ENCODE assay signal across 9 mouse cellular contexts in genomic region chr17:72781786-72782185, GRCm38 (mm10). TPM values are rescaled to one million over a fixed set of nuclear protein-coding genes. Genes with fewer than 3 reads are reported as not detected.
A peak's percentile ranks its signal among the peaks of the same experiment; 100 is the strongest.
DNase-seq lines count a peak whose midpoint lies in the region; ATAC-seq and TF ChIP-seq lines count a peak whose summit lies in the region.
"Had no signal": no experiment of that assay in that cellular context is flagged by ENCODE, and none has a peak within 500 bp of the region (broad histone marks: within the 10 kb centered on the region; RNA-seq: fewer than 3 reads in every experiment).

No protein-coding gene starts in this region.

- H3K9me3 ChIP-seq in liver, postnatal 0 days (ENCODE audit: low read length) = no peaks in the 10 kb centered on the region
- H3K9me3 ChIP-seq: limb, embryonic 15.5 days had no signal

- peaks cover 20% of the 10 kb centered on the region for H3K27me3 ChIP-seq in C2C12 (ENCODE audit: control insufficient read depth, insufficient read depth, insufficient read length)
- no peaks in the 10 kb centered on the region for H3K27me3 ChIP-seq in liver, postnatal 0 days (ENCODE audit: insufficient read depth, low read length)

- no peak overlapping the region for H3K27ac ChIP-seq in liver, postnatal 0 days (ENCODE audit: low read depth)
- H3K27ac ChIP-seq: limb, embryonic 15.5 days had no signal

- 14% methylated on average over 6 of the region's 6 CpGs for WGBS in liver, postnatal 0 days (ENCODE audit: insufficient replicate concordance)

- no peak overlapping the region for H3K4me3 ChIP-seq in C2C12 (ENCODE audit: insufficient read depth, poor library complexity, severe bottlenecking)
- H3K4me3 ChIP-seq in liver, postnatal 0 days (ENCODE audit: low read depth, low read length) = no peak overlapping the region
- H3K4me3 ChIP-seq: limb, embryonic 15.5 days had no signal

- no peak overlapping the region for H3K9ac ChIP-seq in liver, postnatal 0 days (replicated peaks)
- H3K9ac ChIP-seq: limb, embryonic 15.5 days had no signal

- TF ChIP-seq EP300 in liver, postnatal 0 days (IDR thresholded peaks at IDR 0.05; ENCODE audit: low read depth) = no peak

- H3K79me3 ChIP-seq in C2C12 (ENCODE audit: low read depth) = no peaks in the 10 kb centered on the region

- no peak overlapping the region for H3ac ChIP-seq in C2C12 (ENCODE audit: control insufficient read depth, insufficient read length, low read depth)

- peak; percentile 74 for TF ChIP-seq CTCF in C2C12 (IDR thresholded peaks at IDR 0.05; ENCODE audit: control insufficient read depth, insufficient read depth, insufficient read length)
- peak; percentile 87 for TF ChIP-seq CTCF in liver, postnatal 0 days (IDR thresholded peaks at IDR 0.05; ENCODE audit: low read depth)

- no peaks in the 10 kb centered on the region for H3K4me1 ChIP-seq in liver, postnatal 0 days (ENCODE audit: insufficient read depth)
- H3K4me1 ChIP-seq: limb, embryonic 15.5 days had no signal

- DNase-seq in Muller cell, postnatal 12 days (ENCODE audit: inconsistent ontology term) = peak; percentile 40
- DNase-seq in cerebellum, postnatal 14 days = peak; percentile 87 to 90
- peak; percentile 76 to 89 for DNase-seq in frontal cortex, postnatal 36 days (ENCODE audit: low spot score in 2 of 2)
- DNase-seq in kidney, postnatal 14 days = peak; percentile 71
- DNase-seq in liver, postnatal 0 days = peak; percentile 66
- peak; percentile 53 for DNase-seq in thymus, postnatal 25 days

- no peaks in the 10 kb centered on the region for H3K36me3 ChIP-seq in C2C12 (ENCODE audit: control insufficient read depth, insufficient read depth)
- no peaks in the 10 kb centered on the region for H3K36me3 ChIP-seq in liver, postnatal 0 days (replicated peaks; ENCODE audit: insufficient read depth, low read length)
- H3K36me3 ChIP-seq: limb, embryonic 15.5 days had no signal

- ATAC-seq in liver, postnatal 0 days = no peak
- ATAC-seq in neutrophil, adult 5-6 weeks (ENCODE audit: extremely low read depth, insufficient number of reproducible peaks, low FRiP score, poor library complexity, severe bottlenecking) = peak; percentile 66

- H3K79me2 ChIP-seq in C2C12 (ENCODE audit: control insufficient read depth, insufficient read depth) = no peaks in the 10 kb centered on the region

- H3K4me2 ChIP-seq in liver, postnatal 0 days (ENCODE audit: low read depth, low read length) = no peak overlapping the region
- H3K4me2 ChIP-seq: limb, embryonic 15.5 days had no signal

TF ChIP-seq in C2C12, 6 proteins besides CTCF, POLR2A, EP300 and RAD21:
- TF ChIP-seq FOSL1 (IDR thresholded peaks at IDR 0.05; ENCODE audit: insufficient read depth, low read length, poor library complexity, severe bottlenecking) (no peak), MYOD1 (IDR thresholded peaks at IDR 0.05; ENCODE audit: control insufficient read depth, insufficient read length, low read depth) (no peak), MAX (IDR thresholded peaks at IDR 0.05) (no peak), MYOG (IDR thresholded peaks at IDR 0.05; ENCODE audit: control insufficient read depth, extremely low read depth, insufficient read length) (no peak), CEBPB (IDR thresholded peaks at IDR 0.05; ENCODE audit: low read depth) (no peak), USF1 (IDR thresholded peaks at IDR 0.05; ENCODE audit: low read depth) (no peak)

RNA-seq across cellular contexts. Expression of gene Ypel5, which starts 54.5 kb away (rescaled TPM):
- polyA plus RNA-seq in C2C12 (2012; fragmentation: generic; extraction: Trizol) = 10.1 TPM
- polyA plus RNA-seq in liver, postnatal 0 days (2015; fragmentation: Nextera tagmentation; extraction: Ambion mirVana) = 59.4 and 59.7 TPM in 2 replicates
- 159 and 165 TPM in 2 replicates for total RNA-seq in neutrophil, adult 5-6 weeks (2017)
